Mouse (Mus musculus) layer of hippocampus, adult 11-12 months (tissue): ENCODE measurements around the gene Hbq1a.

Source experiments
- DNase-seq: peaks from one replicate; pipeline ENCODE4 v3.0.0; 2022; ENCODE audit warnings: low spot score

The Hbq1a gene

GRCm38 (mm10) chr11:32331075-32331474, 31.2 kb downstream of the Hbq1a start:
- no peak for DNase-seq

GRCm38 (mm10) chr11:32331861-32332260, 32.0 kb downstream of the Hbq1a start:
- DNase-seq = no peak

DNA sequence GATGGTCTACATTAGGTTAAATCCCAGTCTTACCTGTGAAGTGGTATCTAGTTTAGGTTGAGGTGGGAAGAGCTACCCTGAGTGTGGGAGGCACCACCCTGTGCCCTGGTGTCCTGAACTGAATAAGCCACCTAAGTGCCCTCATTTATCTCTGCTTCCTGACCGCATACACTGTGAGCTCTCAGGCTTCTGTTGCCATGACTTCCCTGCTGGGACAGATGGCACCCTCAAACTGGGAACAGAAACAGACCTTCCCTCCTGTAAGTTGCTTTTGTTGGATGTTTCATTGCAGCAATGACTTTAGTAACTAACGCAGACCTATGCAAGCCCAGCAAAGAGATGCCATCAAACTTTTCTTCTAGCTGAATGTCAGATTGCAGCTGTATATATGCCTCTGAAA, 33.4 kb downstream of the Hbq1a start:
- DNase-seq = no peak

DNA sequence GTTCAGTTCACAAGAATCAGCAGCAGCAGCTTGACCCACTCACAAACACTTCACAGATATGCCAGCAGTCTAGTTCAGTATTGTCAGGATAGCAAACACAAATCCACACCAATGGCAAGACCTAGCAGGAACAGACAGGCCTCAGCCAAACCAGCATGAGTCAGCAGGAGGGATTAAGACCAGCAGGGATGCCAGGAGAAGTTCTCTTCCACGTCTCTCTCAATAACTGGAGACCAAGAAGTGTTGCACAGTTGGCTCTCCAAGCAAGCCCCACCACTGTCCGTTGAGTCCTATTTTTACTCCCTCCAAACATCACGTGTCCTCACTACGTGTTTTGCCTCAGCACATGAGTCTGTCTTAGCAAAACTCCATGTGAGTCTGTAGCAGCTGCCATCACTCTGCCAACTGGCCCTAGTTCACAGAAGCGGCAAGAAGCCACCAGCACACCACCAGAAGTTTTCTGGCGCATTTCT, 36.6 kb downstream of the Hbq1a start:
- DNase-seq = peak; percentile 2

DNA sequence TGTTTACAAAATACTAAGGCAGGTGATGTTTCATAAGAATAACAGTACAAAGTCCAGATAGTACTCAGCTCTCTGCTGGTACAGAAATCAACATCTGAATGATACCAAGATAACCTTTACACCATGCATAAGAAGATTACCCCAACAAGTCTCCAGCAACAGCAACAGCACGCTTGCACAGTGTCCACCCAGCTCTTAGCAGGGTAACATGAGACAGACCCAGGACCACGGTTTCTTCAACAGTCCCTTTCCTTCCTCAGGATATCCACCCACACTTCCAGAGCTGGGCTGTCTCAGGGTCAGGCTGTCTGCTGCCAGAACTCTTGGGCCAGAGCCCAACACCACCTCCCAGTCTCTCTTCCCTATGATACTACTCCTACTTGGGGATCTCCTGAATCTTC, 39.3 kb downstream of the Hbq1a start:
- peak; percentile 3 for DNase-seq

GRCm38 (mm10) chr11:32340476-32341473, 40.9 kb downstream of the Hbq1a start:
- DNase-seq = no peak

GRCm38 (mm10) chr11:32342770-32343191, 42.9 kb downstream of the Hbq1a start:
- DNase-seq = peak; percentile 53

- DNase-seq = no peak
Measured at GRCm38 (mm10) chr11:32343350-32343749, 43.5 kb downstream of the Hbq1a start.

DNA sequence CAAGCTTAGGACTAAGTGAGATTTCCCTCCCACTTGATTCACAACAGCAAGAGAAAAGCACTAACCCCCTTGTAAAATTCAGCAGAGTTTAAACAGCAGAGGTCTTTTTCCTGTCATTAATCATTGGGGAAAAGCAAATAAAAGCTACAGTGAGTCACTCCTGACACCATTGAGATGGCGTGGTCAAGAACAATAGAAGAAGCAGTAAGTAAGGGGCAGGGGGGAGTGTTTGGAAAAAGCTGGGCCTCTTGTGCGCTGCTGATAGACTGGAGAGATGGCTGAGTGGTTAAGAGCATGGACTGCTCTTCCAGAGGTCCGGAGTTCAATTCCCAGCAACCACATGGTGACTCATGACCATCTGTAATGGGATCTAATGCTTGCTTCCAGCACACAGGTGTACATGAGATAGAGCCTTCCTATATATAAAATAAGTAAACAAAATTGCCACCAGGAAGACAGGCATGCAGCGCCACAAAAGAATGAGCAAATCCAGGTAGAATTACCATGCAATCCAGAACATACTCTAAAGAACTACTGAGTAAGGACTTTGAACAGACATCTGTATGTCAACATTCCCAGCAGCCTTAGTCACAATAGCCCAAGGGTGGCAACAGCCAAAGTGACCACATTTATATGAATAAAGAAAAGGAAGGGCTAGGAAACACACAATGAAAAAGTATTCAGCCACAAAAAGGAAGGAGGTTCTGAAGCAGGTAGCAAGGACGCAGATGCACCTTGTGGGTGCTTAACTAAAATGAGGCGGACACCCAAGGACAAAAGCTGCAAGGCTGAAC, 45.8 kb downstream of the Hbq1a start:
- no peak for DNase-seq

- DNase-seq = no peak
Measured at GRCm38 (mm10) chr11:32347264-32347606, 47.4 kb downstream of the Hbq1a start.

DNA sequence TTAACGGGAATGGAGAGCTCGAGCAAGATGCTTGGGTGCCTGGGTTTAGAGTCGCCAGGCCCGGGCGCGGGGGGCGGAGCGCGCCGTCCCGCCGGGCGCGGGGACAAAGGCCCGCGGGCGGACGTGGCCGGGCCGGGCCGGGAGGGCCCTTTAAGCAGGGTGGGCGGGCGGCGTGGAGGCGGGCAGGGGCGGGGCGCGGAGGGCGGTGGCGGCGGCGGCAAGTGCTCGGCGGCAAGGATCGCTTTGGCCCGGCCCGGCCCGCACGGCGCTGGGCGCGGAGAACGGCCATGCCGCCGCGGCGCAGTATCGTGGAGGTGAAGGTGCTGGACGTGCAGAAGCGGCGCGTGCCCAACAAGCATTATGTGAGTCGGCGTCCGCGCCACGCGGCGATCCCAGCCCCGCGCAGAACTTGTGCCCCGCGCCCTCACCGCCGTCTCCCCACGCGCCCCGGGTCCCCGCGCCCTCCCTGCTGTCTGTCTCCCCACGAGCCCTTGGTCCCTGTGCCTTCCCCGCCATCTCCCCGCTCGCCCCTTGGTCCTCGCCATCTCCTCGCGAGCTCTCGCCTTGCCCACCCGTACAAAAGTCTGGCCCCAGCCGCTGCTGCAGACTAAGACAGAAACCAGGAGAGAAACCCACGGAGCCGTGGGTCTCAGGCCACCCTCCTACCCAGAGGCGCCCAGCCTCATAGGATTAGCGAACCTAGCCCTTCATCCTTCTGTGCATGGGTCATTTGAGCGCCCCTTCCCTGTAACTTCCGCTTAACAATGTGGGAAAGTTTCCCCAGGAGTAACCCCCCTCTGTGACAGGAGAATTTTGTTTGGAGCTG, 48.0 kb downstream of the Hbq1a start, which contains the start of gene Sh3pxd2b:
Gene Sh3pxd2b (plus strand): TSS at position 214 of the 826 bp plus-strand sequence.
- no peak for DNase-seq

DNA sequence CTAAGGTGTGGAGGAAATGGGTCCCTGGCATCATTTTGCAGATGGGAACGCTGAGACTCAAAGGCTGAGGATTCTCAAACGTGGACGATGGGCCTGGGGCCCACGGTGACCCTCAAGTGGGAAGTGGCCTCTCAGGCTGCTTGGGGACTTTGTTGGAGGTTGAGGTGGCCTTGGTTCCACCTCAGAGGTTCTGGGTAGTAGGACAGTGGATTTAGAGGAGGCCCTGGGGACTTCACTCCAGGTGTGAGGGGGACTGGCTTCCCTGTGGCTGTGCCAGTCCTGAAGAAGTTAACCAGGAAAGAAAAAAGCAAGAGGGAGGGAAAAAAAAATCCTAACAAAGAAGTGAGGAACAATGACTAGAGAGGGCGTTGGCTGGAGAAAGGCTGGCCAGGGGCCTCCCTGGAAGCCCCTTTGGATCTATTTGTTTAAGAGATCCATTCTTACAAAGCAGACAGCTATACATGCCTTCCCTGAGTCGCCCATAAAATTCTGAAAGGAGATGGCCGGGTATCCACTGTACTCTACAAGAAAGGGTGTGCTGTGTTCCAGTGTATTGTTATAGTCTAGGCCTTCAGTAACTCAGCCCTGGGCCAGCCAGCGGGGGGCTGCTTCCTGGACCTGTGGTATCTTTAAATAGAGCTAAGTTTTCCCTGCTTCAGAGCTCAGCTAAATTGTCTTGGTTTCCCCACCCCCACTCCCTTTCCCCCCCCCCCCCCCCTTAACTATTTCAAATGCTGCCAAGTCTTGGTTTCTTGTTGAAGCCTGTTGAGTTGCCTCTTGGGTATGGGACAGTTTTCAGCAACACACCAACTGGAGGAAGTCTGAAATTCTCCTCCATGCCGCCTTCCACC, 48.8 kb downstream of the Hbq1a start:
- no peak for DNase-seq

DNA sequence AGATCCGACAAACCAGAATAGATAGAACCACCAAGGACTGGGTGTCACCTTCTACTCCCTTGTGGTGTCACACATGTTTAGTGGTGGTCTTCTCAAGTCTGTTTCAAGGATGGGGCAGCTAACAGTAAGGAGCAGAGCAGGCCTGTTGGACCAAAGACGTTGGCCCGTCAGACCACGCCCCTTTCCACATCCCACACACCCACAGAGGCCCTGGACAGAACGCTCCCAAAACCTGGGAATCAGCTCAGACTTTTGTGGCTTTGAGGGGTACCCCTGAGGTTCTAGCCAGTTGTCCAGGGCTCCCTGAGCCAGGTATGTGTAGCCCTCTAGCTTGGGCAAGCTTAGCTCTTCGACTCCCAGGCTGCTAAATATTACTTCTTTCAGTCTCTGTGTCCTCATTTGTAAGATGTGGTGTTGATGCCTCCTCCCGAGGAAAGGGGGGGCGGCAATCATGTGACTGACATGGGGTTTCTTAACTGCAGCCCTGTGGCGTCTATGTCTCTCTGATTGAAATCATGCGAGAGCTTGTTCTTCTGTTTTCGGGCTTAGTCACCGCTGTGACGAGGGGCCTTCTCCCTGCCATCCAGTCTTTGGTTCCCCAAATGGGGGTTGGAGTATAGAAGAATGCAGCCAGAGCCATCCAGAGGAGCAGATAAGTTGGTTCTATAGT, 49.5 kb downstream of the Hbq1a start:
- DNase-seq = no peak
